Mouse (Mus musculus): ENCODE data around the gene Il19.

- TF ChIP-seq CTCF (IDR thresholded peaks at IDR 0.05; ENCODE audit: control insufficient read depth, insufficient read depth, low read length) (no peak), POLR2A (IDR thresholded peaks at IDR 0.05; ENCODE audit: borderline replicate concordance, control insufficient read depth, low read depth, low read length) (no peak)
These were observed 2.7 kb downstream of the Il19 start for GRCm38 (mm10) chr1:130937170-130937569.

Measured in bone marrow, adult 2 months (tissue).